Mouse (Mus musculus) heart, embryonic 15.5 days (tissue): Measurements from ENCODE around the gene Adprhl1. TPM values are rescaled to one million over a fixed set of nuclear protein-coding genes. Genes with fewer than 3 reads are reported as not detected.
A peak's percentile ranks its signal among the peaks of the same experiment; 100 is the strongest.

ENCODE experiments used
- ATAC-seq: fragments of 200-750 bp; cut with Nextera tagmentation; replicated peaks from 2 replicates; pipeline ENCODE4 v1.8.0; 2017; ENCODE audit warnings: low read depth, moderate TSS enrichment; ENCODE audit not compliant: insufficient number of reproducible peaks, insufficient read depth, low FRiP score
- H3K27ac ChIP-seq: fragments of 300-500 bp; sonication (generic); 2 replicates; pipeline ENCODE4 v1.5.1; 2015; ENCODE audit warnings: mild to moderate bottlenecking, inconsistent platforms
- H3K27me3 ChIP-seq: fragments of 300-500 bp; sonication (generic); 2 replicates; pipeline ENCODE4 v1.6.1; 2015; ENCODE audit warnings: inconsistent platforms
- H3K36me3 ChIP-seq: fragments of 300-500 bp; sonication (generic); 2 replicates; pipeline ENCODE4 v1.6.1; 2015; ENCODE audit warnings: mild to moderate bottlenecking, inconsistent platforms
- H3K4me1 ChIP-seq: fragments of 300-500 bp; sonication (generic); replicated peaks from 2 replicates; pipeline ENCODE4 v1.6.1; 2015; ENCODE audit warnings: inconsistent platforms
- H3K4me2 ChIP-seq: fragments of 300-500 bp; sonication (generic); 2 replicates; pipeline ENCODE4 v1.6.1; 2015; ENCODE audit warnings: inconsistent platforms, mild to moderate bottlenecking, moderate library complexity
- H3K4me3 ChIP-seq: fragments of 300-500 bp; sonication (generic); 2 replicates; pipeline ENCODE4 v1.5.1; 2015; ENCODE audit warnings: mild to moderate bottlenecking, inconsistent platforms
- H3K9ac ChIP-seq: fragments of 300-500 bp; sonication (generic); 2 replicates; pipeline ENCODE4 v1.6.1; 2015; ENCODE audit warnings: mild to moderate bottlenecking, inconsistent platforms
- H3K9me3 ChIP-seq: fragments of 300-500 bp; sonication (generic); replicated peaks from 2 replicates; pipeline ENCODE4 v1.6.1; 2016; ENCODE audit warnings: inconsistent platforms
- WGBS: fragments of 180-500 bp; shearing (Covaris S2); methylation state at CpG from one replicate; pipeline ENCODE4 v1.1.7; 2015; ENCODE audit warnings: mixed read lengths; 5-methylcytosine and 5-hydroxymethylcytosine counted together
- polyA plus RNA-seq: library from polyadenylated mRNA; unstranded; fragments of >200 nt; fragmentation: Nextera tagmentation; extraction: Ambion mirVana; gene quantifications from 2 replicates; pipeline ENCODE4 v1.2.1, GENCODE M21; 2015

Adprhl1 gene
- polyA plus RNA-seq, 1 experiment from 2014 or later, result 216 TPM

GRCm38 (mm10) chr8:13267566-13267965 is 13.6 kb upstream of the Adprhl1 start:
- no peaks in the 10 kb centered on the region for H3K4me1 ChIP-seq
- H3K36me3 ChIP-seq, result peaks cover 34% of the 10 kb centered on the region
- H3K4me3 ChIP-seq, result no peak overlapping the region
- H3K9ac ChIP-seq, result no peak overlapping the region
- H3K27ac ChIP-seq, result no peak overlapping the region
- no peak for ATAC-seq
- H3K27me3 ChIP-seq, result no peaks in the 10 kb centered on the region
- H3K4me2 ChIP-seq, result no peak overlapping the region
- no peaks in the 10 kb centered on the region for H3K9me3 ChIP-seq
- 59% methylated on average over 2 of the region's 2 CpGs for WGBS

- WGBS, result 75% methylated on average over 3 of the region's 3 CpGs
- Histone ChIP-seq H3K9me3 (no peaks in the 10 kb centered on the region), H3K9ac (no peak overlapping the region), H3K4me3 (no peak overlapping the region), H3K27me3 (no peaks in the 10 kb centered on the region), H3K36me3 (peaks cover 23% of the 10 kb centered on the region), H3K27ac (no peak overlapping the region), H3K4me1 (no peaks in the 10 kb centered on the region), H3K4me2 (no peak overlapping the region)
- no peak for ATAC-seq
Measured at GRCm38 (mm10) chr8:13263376-13263775, 9.4 kb upstream of the Adprhl1 start.

GRCm38 (mm10) chr8:13253413-13253812 is 549 bp downstream of the Adprhl1 start:
- Histone ChIP-seq H3K4me2 (peak overlapping the region; percentile 58), H3K4me1 (peaks cover 27% of the 10 kb centered on the region), H3K36me3 (peaks cover 33% of the 10 kb centered on the region), H3K9ac (peak overlapping the region; percentile 60), H3K27me3 (no peaks in the 10 kb centered on the region), H3K9me3 (no peaks in the 10 kb centered on the region), H3K27ac (peak overlapping the region; percentile 95), H3K4me3 (peak overlapping the region; percentile 55)
- WGBS, result 44% methylated on average over 5 of the region's 5 CpGs
- no peak for ATAC-seq

GRCm38 (mm10) chr8:13252837-13253236 is 1.1 kb downstream of the Adprhl1 start:
- H3K9me3 ChIP-seq, result no peaks in the 10 kb centered on the region
- H3K9ac ChIP-seq, result peak overlapping the region; percentile 60
- H3K36me3 ChIP-seq, result peaks cover 33% of the 10 kb centered on the region
- peak; percentile 81 for ATAC-seq
- H3K4me1 ChIP-seq, result peaks cover 27% of the 10 kb centered on the region
- H3K4me2 ChIP-seq, result peak overlapping the region; percentile 58
- 41% methylated on average over 13 of the region's 13 CpGs for WGBS
- no peaks in the 10 kb centered on the region for H3K27me3 ChIP-seq
- peak overlapping the region; percentile 55 for H3K4me3 ChIP-seq
- H3K27ac ChIP-seq, result peak overlapping the region; percentile 95

GRCm38 (mm10) chr8:13244343-13244880 is 9.6 kb downstream of the Adprhl1 start:
- H3K4me2 ChIP-seq, result no peak overlapping the region

GRCm38 (mm10) chr8:13242985-13243870 is 10.7 kb downstream of the Adprhl1 start:
- peak overlapping the region; percentile 14; the same call in 1 of the 2 replicates for H3K9ac ChIP-seq
- H3K4me2 ChIP-seq, result no peak overlapping the region
- peaks cover 52% of the 10 kb centered on the region for H3K36me3 ChIP-seq
- H3K4me1 ChIP-seq, result peaks cover 44% of the 10 kb centered on the region
- no peaks in the 10 kb centered on the region for H3K9me3 ChIP-seq
- H3K27me3 ChIP-seq, result no peaks in the 10 kb centered on the region
- H3K4me3 ChIP-seq, result no peak overlapping the region
- ATAC-seq, result peak; percentile 78
- peak overlapping the region; percentile 67 for H3K27ac ChIP-seq
- 52% methylated on average over 10 of the region's 10 CpGs for WGBS

More at GRCm38 (mm10) chr8:13244343-13244880, 9.6 kb downstream of the Adprhl1 start:
- Histone ChIP-seq H3K4me3 (no peak overlapping the region), H3K36me3 (peaks cover 58% of the 10 kb centered on the region), H3K27me3 (no peaks in the 10 kb centered on the region), H3K9me3 (no peaks in the 10 kb centered on the region), H3K27ac (peak overlapping the region; percentile 67), H3K4me1 (peaks cover 49% of the 10 kb centered on the region), H3K9ac (no peak overlapping the region)
- ATAC-seq, result no peak
- 67% methylated on average over 11 of the region's 11 CpGs for WGBS

GRCm38 (mm10) chr8:13240691-13241090 is 13.3 kb downstream of the Adprhl1 start:
- H3K4me1 ChIP-seq, result peaks cover 44% of the 10 kb centered on the region
- H3K9me3 ChIP-seq, result no peaks in the 10 kb centered on the region
- peak overlapping the region; percentile 46 for H3K27ac ChIP-seq
- ATAC-seq, result no peak
- H3K36me3 ChIP-seq, result peaks cover 34% of the 10 kb centered on the region; the same call in 1 of the 2 replicates
- no peak overlapping the region for H3K4me2 ChIP-seq
- WGBS, result 60% methylated on average over 7 of the region's 7 CpGs
- no peaks in the 10 kb centered on the region for H3K27me3 ChIP-seq
- no peak overlapping the region for H3K4me3 ChIP-seq
- no peak overlapping the region for H3K9ac ChIP-seq

- Histone ChIP-seq H3K9me3 (no peaks in the 10 kb centered on the region), H3K4me2 (no peak overlapping the region), H3K36me3 (peaks cover 29% of the 10 kb centered on the region; the same call in 1 of the 2 replicates), H3K4me1 (peaks cover 42% of the 10 kb centered on the region), H3K4me3 (no peak overlapping the region), H3K27me3 (no peaks in the 10 kb centered on the region), H3K27ac (no peak overlapping the region), H3K9ac (no peak overlapping the region)
- 90% methylated on average over 9 of the region's 9 CpGs for WGBS
- no peak for ATAC-seq
Measured at GRCm38 (mm10) chr8:13240055-13240454, 13.9 kb downstream of the Adprhl1 start.

GRCm38 (mm10) chr8:13234803-13235202 is 19.2 kb downstream of the Adprhl1 start:
- no peak overlapping the region for H3K4me3 ChIP-seq
- no peaks in the 10 kb centered on the region for H3K27me3 ChIP-seq
- 81% methylated on average over 13 of the region's 13 CpGs for WGBS
- H3K36me3 ChIP-seq, result peaks cover 10% of the 10 kb centered on the region; the same call in 1 of the 2 replicates
- H3K4me1 ChIP-seq, result peaks cover 11% of the 10 kb centered on the region
- ATAC-seq, result no peak
- no peak overlapping the region; the same call in 1 of the 2 replicates for H3K9ac ChIP-seq
- no peak overlapping the region for H3K27ac ChIP-seq
- H3K9me3 ChIP-seq, result no peaks in the 10 kb centered on the region
- no peak overlapping the region for H3K4me2 ChIP-seq

GRCm38 (mm10) chr8:13230471-13230870 is 23.5 kb downstream of the Adprhl1 start:
- no peak overlapping the region for H3K4me3 ChIP-seq
- no peaks in the 10 kb centered on the region for H3K27me3 ChIP-seq
- peaks cover 51% of the 10 kb centered on the region for H3K4me1 ChIP-seq
- peak overlapping the region; percentile 38; the same call in 1 of the 2 replicates for H3K27ac ChIP-seq
- 47% methylated on average over 4 of the region's 4 CpGs for WGBS
- 0 out of 2 replicates have a peak, but pooled peaks have one; percentile 18 for ATAC-seq
- no peaks in the 10 kb centered on the region for H3K9me3 ChIP-seq
- peaks cover 7% of the 10 kb centered on the region; the same call in 1 of the 2 replicates for H3K36me3 ChIP-seq
- H3K4me2 ChIP-seq, result no peak overlapping the region
- H3K9ac ChIP-seq, result no peak overlapping the region

- Histone ChIP-seq H3K27me3 (no peaks in the 10 kb centered on the region), H3K9ac (0 out of 2 replicates have a peak overlapping the region, but pooled peaks have one; percentile 12), H3K9me3 (no peaks in the 10 kb centered on the region), H3K4me2 (no peak overlapping the region), H3K27ac (peak overlapping the region; percentile 38), H3K36me3 (peaks cover 4% of the 10 kb centered on the region; the same call in 1 of the 2 replicates), H3K4me3 (no peak overlapping the region), H3K4me1 (peaks cover 51% of the 10 kb centered on the region)
- ATAC-seq, result no peak
- WGBS, result 49% methylated on average over 12 of the region's 12 CpGs
Measured at GRCm38 (mm10) chr8:13229802-13230201, 24.2 kb downstream of the Adprhl1 start.
